Mouse (Mus musculus) forebrain, embryonic 12.5 days (tissue): ENCODE data around the gene Polr1a. TPM values are rescaled to one million over a fixed set of nuclear protein-coding genes. Genes with fewer than 3 reads are reported as not detected.

Experiments
- ATAC-seq: fragments of 200-750 bp; cut with Nextera tagmentation; 2 replicates; pipeline ENCODE4 v1.8.0; 2017; ENCODE audit warnings: moderate TSS enrichment; ENCODE audit not compliant: low FRiP score
- H3K27ac ChIP-seq: fragments of 300-500 bp; sonication (generic); 2 replicates; pipeline ENCODE4 v1.5.1; 2016; ENCODE audit warnings: mild to moderate bottlenecking
- H3K27me3 ChIP-seq: fragments of 300-500 bp; sonication (generic); 2 replicates; pipeline ENCODE4 v1.6.1; 2016; ENCODE audit warnings: mild to moderate bottlenecking
- H3K36me3 ChIP-seq: fragments of 300-500 bp; sonication (generic); replicated peaks from 2 replicates; pipeline ENCODE4 v1.6.1; 2016; ENCODE audit warnings: mild to moderate bottlenecking
- H3K4me1 ChIP-seq: fragments of 300-500 bp; sonication (generic); 2 replicates; pipeline ENCODE4 v1.6.1; 2016
- H3K4me2 ChIP-seq: fragments of 300-500 bp; sonication (generic); 2 replicates; pipeline ENCODE4 v1.6.1; 2016; ENCODE audit warnings: mild to moderate bottlenecking, moderate library complexity
- H3K4me3 ChIP-seq: fragments of 300-500 bp; sonication (generic); replicated peaks from 2 replicates; pipeline ENCODE4 v1.5.1; 2016; ENCODE audit warnings: mild to moderate bottlenecking
- H3K9ac ChIP-seq: fragments of 300-500 bp; sonication (generic); 2 replicates; pipeline ENCODE4 v1.6.1; 2016; ENCODE audit warnings: mild to moderate bottlenecking
- H3K9me3 ChIP-seq: fragments of 300-500 bp; sonication (generic); 2 replicates; pipeline ENCODE4 v1.6.1; 2016
- WGBS: fragments of 180-500 bp; shearing (Covaris S2); methylation state at CpG from one replicate; pipeline ENCODE4 v1.1.7; 2016; 5-methylcytosine and 5-hydroxymethylcytosine counted together
- polyA plus RNA-seq: library from polyadenylated mRNA; unstranded; fragments of >200 nt; fragmentation: Nextera tagmentation; extraction: Ambion mirVana; gene quantifications from 2 replicates; pipeline ENCODE4 v1.2.1, GENCODE M21; 2016

Gene Polr1a
- polyA plus RNA-seq, 1 experiment from 2014 or later: 33.3 TPM

GRCm38 (mm10) chr6:72009454-72009853 lies 100.6 kb downstream of the Polr1a start:
- Histone ChIP-seq H3K9me3 (no peaks in the 10 kb centered on the region), H3K9ac (no peak overlapping the region), H3K27ac (no peak overlapping the region), H3K4me2 (no peak overlapping the region), H3K27me3 (no peaks in the 10 kb centered on the region), H3K36me3 (no peaks in the 10 kb centered on the region), H3K4me3 (no peak overlapping the region), H3K4me1 (no peaks in the 10 kb centered on the region)
- no peak for ATAC-seq
- WGBS: 77% methylated on average over 1 of the region's 1 CpGs

GRCm38 (mm10) chr6:72014033-72014432 lies 105.2 kb downstream of the Polr1a start:
- Histone ChIP-seq H3K4me3 (no peak overlapping the region), H3K9me3 (no peaks in the 10 kb centered on the region), H3K4me2 (no peak overlapping the region), H3K4me1 (no peaks in the 10 kb centered on the region), H3K9ac (no peak overlapping the region), H3K27ac (no peak overlapping the region), H3K27me3 (no peaks in the 10 kb centered on the region), H3K36me3 (no peaks in the 10 kb centered on the region)
- no peak for ATAC-seq
- WGBS: 54% methylated on average over 4 of the region's 4 CpGs

- Histone ChIP-seq H3K4me3 (no peak overlapping the region), H3K4me1 (no peaks in the 10 kb centered on the region), H3K4me2 (no peak overlapping the region), H3K27me3 (no peaks in the 10 kb centered on the region), H3K36me3 (no peaks in the 10 kb centered on the region), H3K27ac (no peak overlapping the region), H3K9ac (no peak overlapping the region), H3K9me3 (no peaks in the 10 kb centered on the region)
- 79% methylated on average over 6 of the region's 6 CpGs for WGBS
- no peak for ATAC-seq
These were observed 109.2 kb downstream of the Polr1a start for GRCm38 (mm10) chr6:72018052-72018451.

- no peaks in the 10 kb centered on the region for H3K36me3 ChIP-seq
- H3K9me3 ChIP-seq: no peaks in the 10 kb centered on the region
- ATAC-seq: no peak
- H3K4me1 ChIP-seq: no peaks in the 10 kb centered on the region
- H3K4me2 ChIP-seq: no peak overlapping the region
- no peaks in the 10 kb centered on the region for H3K27me3 ChIP-seq
- H3K9ac ChIP-seq: no peak overlapping the region
- H3K4me3 ChIP-seq: no peak overlapping the region
- no peak overlapping the region for H3K27ac ChIP-seq
These were observed 116.6 kb downstream of the Polr1a start for GRCm38 (mm10) chr6:72025497-72025896.

GRCm38 (mm10) chr6:72028079-72028478 lies 119.2 kb downstream of the Polr1a start:
- no peaks in the 10 kb centered on the region for H3K27me3 ChIP-seq
- ATAC-seq: no peak

GRCm38 (mm10) chr6:72029674-72030073 lies 120.8 kb downstream of the Polr1a start:
- 85% methylated on average over 6 of the region's 6 CpGs for WGBS
- no peaks in the 10 kb centered on the region for H3K4me1 ChIP-seq
- no peak overlapping the region for H3K9ac ChIP-seq
- H3K4me3 ChIP-seq: no peak overlapping the region
- H3K4me2 ChIP-seq: no peak overlapping the region
- no peaks in the 10 kb centered on the region for H3K36me3 ChIP-seq
- no peak for ATAC-seq
- H3K9me3 ChIP-seq: no peaks in the 10 kb centered on the region
- H3K27ac ChIP-seq: no peak overlapping the region
- no peaks in the 10 kb centered on the region for H3K27me3 ChIP-seq

More at GRCm38 (mm10) chr6:72028079-72028478, 119.2 kb downstream of the Polr1a start:
- 96% methylated on average over 1 of the region's 1 CpGs for WGBS
- no peak overlapping the region for H3K4me2 ChIP-seq
- H3K27ac ChIP-seq: no peak overlapping the region
- H3K9me3 ChIP-seq: no peaks in the 10 kb centered on the region
- no peak overlapping the region for H3K4me3 ChIP-seq
- H3K4me1 ChIP-seq: no peaks in the 10 kb centered on the region
- no peaks in the 10 kb centered on the region for H3K36me3 ChIP-seq
- no peak overlapping the region for H3K9ac ChIP-seq

Other genes starting within 250 kb of the Polr1a start
- 73.5 and 82.7 TPM in 2 replicates for gene Reep1, start 201.5 kb upstream of the Polr1a start, polyA plus RNA-seq
- 50.7 and 50.9 TPM in 2 replicates for gene Mrpl35, start 82.1 kb upstream of the Polr1a start, polyA plus RNA-seq
- 151 and 156 TPM in 2 replicates for gene Immt, start 77.7 kb upstream of the Polr1a start, polyA plus RNA-seq
- gene Ptcd3, start 303 bp upstream of the Polr1a start, polyA plus RNA-seq: 120 and 126 TPM in 2 replicates
- gene St3gal5, start 188.5 kb downstream of the Polr1a start, polyA plus RNA-seq: 34.1 and 37.1 TPM in 2 replicates